Mouse (Mus musculus) cerebellum, adult 8-10 months (tissue): Measurements from ENCODE around the gene Sv2b.
A peak's percentile ranks its signal among the peaks of the same experiment; 100 is the strongest.
"Not testable (repeated sequence)": the region's sequence is repeated elsewhere in the genome, so short reads cannot be mapped to it uniquely, and the experiment has no call there.

Experiments
- DNase-seq: peaks from one replicate; pipeline ENCODE4 v3.0.0; 2022

The Sv2b gene

DNA sequence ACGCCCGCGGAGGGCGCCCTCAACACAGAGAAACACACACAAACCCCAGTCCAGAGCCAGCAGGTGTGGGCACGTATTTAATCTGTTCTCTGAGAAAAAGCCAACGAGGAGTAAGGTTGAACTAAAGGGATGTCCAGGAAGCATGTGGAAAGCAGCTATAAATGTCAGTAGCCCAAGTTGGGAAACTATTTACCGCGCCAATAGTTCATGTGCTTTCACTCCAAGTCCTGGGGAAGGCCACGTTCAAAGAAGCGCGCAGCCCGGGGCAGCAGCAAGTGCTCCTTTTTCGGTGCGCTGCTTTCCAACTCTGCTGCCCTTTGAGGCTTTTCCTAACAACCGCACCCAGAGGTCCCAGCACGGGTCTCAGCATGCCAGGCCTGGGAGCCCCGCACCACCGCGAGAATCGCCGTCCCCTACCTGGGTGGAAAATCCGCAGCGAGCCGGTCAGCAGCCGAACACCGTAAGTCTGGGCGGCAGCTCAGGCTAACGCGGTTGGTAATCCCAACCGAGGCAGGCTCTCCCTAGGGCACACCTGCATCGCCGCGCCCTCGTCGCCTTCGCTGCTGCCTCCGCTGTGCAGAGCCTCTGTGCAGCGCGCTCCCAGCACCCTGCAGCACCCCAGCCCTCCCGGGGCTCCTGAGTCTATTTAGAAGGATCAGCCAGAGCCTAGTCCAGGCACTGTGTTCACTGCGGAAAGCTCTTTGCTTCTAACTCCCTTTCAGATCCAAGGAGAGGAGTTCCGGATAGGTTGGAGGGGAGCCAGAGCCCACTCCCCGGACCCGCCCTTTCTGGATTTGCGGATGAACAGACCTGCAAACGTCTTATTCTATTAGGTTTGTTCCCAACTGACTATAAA lies at the start of gene Sv2b:
Gene Sv2b (minus strand): TSS at position 806 of the 856 bp plus-strand sequence.
- peak; percentile 63 for DNase-seq

DNA sequence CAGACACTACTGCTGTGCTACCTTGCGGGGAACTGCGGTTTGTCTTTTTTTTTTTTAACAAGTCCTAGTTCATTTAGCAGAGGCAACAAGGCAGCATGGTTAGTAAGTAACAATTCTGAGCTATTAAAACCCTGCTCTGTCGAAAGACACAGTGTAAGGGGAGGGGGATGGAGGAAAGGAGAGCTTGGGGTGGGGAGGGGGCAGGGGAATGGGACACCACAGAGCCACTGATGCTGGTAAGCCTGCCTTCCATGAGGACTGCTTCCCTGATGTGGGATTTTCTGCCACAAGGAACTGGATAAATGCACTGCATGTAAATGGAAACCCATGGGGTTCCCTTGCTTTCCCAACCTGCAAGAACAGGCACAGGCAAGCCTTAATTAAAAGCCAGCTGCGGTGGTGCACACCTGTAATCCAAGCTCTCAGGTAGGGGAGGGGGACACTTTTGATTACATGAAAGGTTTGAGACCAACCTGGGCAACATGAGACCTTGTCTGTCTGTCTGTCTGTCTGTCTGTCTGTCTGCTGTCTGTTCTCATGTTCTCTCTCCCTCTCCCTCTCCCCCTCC lies 49.3 kb upstream of the Sv2b start:
- no peak for DNase-seq

DNA sequence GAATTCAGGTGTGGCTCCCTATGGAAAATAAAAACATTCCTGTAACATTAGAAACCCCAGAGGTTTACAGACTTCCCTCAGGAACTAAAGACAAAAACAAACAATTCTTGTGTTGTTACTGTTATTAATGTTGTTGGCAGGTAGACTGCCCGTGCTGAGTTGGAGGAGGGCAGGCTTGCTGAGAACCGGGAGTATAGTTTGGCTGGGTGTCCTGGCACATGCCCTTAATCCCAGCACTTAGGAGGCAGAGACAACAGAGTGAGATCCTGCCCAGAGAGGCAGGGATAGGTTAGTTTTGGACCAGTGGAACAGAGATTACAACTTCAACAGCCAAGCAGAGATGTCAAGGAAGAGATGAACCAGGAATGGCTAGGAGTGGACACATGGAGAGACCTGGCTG lies 46.5 kb upstream of the Sv2b start:
- peak; percentile 40 for DNase-seq

DNA sequence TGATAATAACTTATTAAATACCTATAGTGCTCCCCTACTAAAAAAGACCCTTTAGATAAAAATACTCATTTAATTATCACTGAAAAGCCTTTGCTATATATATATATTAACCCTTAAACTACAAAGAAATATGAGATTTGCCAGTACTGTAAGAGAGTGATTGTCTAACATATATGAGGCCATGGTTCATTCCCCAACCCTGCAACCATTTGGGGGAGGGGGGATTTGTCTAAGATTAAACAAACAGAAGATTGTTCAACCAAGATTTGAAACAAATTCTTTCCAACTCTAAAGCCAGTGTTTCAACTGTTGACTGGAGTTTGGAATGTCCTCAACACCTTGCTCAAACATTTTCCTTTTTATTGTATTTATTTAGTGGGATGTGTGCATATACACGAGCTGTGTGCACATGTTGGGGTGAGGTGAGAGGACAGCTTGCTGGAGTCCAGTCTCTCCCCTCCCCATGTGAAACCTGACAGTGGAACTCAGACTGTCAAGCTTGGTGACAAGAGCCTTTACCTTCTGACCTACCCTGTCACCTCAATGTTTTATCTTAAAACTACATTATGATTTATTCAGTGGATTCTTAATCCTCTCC lies 43.8 kb upstream of the Sv2b start:
- DNase-seq, result no peak

DNA sequence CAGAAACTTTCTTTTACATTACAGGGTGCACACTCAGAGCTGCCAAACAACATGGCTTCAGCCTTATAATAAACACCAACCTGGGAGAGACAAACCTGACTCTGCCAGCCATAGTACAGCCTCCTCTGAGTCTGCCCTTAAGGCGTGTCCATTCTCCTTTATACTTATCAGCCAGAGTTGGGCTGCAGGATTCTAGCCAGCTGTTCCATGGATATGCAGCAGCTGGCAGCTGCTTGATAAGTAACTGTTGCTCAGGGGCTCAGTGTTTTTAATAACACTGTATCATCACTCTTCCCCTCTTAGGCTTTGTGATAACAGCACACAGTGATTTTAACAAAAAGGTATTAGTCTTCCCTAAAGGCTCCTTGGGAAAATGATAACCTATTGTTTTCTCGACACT lies 41.1 kb upstream of the Sv2b start:
- no peak for DNase-seq

DNA sequence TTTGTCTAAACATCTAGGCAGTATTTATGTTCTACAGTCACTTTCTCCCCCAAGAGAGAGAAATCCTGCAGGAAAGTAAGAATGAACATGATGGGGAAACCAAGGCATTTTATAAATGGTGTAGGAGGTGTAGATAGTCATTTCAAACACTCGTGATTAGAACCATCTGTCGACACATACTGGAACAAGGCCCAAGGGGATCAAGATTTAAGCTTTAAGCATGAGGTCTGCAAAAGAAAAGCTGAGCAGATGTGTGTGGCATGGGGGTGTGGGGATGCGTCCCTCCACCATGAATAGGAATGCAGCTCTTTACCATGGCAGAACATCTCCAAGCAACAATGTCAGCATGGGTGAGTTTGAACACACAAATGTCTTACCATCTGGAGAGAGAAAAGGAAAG lies 23.2 kb upstream of the Sv2b start:
- DNase-seq, result no peak

DNA sequence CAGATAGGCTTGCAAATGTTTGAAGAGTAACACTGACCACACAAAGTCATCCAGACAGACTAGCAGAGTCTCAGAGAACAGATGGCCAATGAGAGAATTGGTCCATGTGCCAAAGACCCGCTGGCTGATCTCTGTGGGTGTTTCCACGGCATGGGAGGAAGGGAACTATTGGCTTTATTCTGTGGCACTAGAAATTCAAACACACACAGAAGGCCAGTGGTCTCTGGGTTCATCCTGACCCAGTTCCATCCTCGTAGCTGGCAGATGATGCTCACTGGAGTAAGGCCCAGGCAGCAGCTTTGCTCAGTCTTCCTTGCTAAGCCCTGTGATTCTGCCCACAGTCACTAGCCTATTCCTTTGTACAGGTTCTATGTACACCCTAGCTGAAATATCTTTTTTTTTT lies 20.7 kb upstream of the Sv2b start:
- peak; percentile 90 for DNase-seq

DNA sequence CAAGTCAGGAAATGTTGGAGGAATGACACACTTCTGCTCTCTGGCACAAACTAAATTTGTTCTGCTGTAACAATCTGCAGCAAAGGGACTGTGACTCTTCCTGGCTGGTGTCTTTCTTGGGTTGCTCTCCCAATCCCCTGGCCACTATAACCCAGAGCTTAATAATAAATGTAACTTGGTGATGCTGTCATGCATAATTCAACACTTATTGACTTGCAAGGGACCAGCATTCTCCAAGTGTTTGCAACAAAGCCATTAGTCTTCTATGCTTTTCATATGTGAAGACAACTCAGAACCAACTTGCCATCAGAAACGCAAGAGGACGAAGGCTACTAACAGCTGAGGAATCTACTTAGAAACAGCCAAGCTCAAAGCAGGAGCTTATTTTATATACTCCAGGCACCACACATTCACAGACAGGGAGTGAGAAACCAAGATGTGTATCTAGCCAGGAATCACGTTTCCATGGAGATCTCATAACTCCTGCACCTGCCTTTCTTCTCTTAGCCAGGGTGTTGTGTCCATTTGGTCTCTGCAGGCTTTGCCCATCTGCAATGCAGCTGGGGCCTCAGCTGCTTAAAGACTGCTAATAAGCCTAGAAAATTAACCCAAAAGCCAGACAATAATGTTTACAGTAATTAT lies 19.8 kb upstream of the Sv2b start:
- DNase-seq, result no peak

DNA sequence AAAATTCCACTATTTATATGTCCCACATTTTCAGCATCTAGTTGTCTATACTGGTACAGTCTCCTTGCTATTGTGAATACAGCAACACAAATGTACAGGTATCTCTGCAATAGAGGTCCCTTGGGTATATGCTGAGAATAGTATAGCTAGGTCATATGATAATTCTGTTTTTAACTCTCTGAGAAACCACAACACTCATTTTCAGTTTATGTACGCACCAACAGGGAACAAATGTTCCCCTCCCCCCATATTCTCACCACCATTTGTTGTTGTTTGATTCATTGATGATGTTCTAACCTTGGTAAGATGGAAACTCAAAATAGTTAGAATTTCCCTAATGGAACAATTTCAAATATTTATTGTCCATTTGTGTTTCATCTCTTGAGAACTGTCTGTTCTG lies 16.2 kb upstream of the Sv2b start:
- no peak for DNase-seq

DNA sequence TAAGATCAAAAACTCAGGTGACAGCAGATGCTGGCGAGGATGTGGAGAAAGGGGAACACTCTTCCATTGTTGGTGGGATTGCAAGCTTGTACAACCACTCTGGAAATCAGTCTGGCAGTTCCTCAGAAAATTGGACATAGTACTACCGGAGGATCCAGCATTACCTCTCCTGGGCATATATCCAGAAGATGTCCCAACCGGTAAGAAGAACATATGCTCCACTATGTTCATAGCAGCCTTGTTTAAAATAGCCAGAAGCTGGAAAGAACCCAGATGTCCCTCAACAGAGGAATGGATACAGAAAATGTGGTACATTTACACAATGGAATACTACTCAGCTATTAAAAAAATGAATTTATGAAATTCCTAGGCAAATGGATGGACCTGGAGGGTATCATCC lies 13.7 kb upstream of the Sv2b start:
- not testable (repeated sequence) for DNase-seq

DNA sequence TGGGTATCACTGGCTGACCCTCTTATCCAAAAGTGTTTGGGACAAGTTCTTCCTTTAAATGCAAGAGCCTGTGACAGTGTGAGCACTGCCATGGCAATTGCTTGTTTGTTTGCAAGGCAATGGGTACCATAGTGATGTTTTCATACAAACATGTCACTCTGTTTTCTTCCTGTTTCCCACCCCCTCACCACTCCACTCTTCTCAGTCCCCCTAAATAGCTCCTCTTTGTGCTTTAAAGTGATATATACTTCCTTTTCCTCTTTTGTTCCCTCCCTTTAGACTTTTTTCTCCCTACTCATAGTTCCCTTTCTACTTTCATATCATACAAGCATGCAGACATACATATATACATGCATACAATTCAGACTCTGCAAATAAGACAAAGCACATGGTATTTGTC lies 10.9 kb upstream of the Sv2b start:
- no peak for DNase-seq

DNA sequence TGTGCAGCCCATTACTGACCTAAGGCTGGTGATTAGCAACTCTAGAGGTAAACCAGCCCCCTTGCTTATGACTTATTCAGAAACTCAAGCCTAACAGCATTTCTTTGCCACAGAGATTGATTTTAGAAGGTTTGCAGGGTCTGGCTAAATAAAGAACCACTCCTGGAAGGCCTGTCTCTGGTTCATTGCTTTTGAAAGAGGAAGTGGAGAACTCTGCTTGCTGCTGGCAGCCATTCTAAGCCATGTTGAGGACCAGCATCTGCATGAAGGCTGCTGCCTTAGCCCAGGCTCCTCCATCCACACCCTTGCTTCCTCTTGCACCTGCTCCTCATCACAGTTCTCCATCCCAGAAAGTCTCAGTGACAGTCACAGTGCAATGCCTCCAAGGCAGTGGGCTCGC lies 9.3 kb upstream of the Sv2b start:
- no peak for DNase-seq

DNA sequence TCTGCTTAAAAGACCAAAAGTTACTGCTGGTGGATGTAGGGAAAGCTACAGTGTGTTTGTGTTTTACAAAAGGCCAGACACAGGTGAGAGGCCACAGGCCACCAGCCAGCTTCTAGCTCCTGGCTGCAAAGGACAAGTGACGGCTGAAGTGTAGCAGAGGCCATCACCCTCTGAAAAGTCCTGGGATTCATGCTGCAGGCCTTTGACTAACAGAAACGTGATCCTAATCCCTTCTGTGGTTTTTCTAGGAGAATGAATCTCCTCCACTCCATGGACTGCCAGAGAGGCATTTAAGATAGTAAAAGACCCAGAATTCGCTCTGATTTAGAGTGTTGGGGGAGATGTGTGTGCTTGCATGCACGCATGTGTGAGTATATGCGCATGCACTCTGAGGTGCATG lies 5.8 kb upstream of the Sv2b start:
- no peak for DNase-seq

DNA sequence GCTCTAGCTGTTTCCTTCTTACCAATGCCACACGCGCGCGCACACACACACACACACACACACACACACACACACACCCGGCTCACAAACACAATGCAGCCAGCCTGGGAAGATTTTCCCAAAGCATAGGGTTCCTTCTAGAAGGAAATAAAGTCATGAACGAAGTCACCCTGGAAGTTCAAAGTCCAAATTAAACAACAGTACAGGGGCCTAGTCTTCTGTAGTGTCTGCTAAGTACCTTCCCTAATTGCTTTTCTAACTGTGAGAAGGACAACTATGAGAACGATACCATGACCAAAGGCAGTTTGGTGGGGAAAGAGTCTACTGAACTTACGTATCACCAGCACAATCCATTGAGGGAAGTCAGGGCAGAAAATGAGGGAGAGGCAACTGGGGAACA lies 508 bp upstream of the Sv2b start:
- DNase-seq, result no peak

DNA sequence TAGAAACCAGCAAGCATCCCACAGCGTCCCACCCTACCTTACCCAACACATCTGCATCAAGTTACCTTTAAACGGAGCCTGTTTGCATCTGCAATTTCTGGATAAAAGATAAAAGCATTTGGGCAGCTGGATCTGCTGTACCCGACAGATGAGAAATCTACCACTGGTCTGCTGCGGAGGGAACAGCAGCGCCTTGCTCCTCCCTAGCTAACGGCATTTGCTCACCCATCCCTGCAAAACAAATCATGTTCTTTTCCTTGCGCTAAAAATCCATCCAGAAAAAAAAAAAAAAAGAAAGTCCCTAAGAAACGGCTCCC lies 964 bp downstream of the Sv2b start:
- DNase-seq, result no peak

DNA sequence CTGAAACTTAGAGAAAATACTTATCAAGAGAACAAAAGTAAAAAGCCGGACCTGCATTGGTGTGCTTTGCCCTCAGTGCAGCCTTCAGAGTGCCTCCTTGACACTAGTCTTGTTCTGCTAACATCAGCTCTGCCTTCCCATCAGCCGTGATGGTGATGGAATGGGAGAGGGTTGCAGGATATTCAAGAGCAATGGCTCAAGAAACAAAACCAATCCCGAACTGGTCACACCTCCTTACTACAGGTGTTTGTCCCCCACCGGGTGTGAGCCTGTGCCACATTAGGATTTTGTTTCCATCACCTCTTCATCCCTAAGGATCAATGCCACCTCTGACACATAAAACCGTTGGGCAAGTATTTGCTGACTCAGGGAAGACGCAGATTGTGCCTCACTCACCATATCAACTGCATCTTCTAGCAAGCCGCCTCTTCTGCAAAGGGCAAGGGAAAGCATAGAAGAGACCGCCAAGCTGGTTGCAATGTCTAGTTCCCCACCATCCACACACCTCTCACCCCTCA lies 1.4 kb downstream of the Sv2b start:
- DNase-seq, result no peak

DNA sequence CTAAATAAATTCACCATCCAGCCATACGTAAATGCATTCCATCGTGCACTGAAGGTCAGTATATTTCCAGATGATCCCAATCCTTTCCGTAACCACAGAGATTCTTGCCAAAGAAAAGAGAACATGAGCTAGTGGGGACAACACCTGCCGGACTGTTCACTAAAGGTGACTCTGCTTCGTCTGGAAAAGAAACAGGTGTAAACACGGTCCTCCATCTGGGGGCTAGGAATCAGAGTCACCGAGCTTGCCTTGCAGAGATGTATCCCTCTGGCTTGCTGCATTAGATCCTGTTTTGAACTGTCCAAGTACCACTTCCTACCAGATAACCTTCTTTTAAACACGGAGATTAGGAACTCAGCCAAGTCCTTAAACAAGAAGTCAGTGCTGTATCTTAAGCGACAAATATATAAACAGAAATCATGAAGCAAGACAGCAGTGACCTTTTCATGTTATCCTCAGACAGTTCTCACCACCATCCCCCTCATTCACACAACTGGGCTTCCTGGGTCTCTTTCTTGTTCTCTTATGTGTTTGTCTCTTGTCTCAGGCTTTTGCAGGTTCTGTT lies 3.1 kb downstream of the Sv2b start:
- DNase-seq, result no peak

DNA sequence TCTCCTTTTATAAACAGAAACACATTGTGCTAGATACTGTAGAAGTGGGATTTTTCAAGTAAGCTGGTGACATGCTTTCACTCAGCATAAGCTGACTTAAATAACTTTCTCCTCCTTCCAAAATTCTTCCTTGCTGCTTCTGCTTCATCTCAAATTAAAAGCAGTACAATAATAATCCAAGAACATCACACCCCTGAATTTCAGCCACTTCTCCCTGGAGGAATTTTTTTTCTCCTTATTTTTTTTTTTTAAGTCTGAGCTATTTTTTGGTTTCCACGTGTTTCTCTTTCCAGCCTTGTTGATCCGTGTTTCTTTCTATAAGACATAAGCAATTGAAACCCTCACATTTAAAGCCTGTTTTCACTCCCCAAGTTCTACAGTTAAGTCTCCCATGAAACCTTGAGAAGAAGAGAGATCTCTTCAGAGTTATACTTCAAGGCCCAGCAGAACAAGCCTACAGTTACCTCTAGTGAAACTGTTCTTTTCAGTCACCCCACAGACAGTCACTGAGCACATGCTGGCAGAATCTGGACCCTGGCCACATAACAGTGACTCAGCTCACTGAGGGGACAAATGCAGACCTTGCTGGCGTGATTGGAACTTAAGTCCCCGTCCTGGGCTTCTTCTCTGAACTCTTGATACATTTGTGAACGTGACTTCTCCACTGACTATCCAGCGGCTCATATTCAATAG lies 6.4 kb downstream of the Sv2b start:
- DNase-seq, result peak; percentile 67

DNA sequence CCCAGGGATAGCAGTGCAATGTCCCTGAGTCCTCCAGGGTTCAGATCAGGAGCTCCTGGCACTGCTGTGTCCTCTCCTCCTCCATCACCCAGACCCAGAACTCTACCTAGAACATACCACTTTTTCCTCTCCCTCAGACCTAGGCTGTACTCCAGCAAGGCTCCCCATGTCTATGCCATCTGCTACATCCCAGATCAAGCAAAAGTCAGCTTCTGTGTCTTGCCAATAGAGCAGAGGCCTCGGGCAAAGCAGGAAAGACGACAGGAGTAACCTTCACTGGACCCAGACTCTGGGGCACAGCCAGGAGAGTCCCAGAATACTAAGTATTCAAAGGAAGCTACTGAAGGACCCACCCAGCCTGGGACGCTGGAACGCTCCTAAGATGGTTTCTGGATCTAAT lies 9.8 kb downstream of the Sv2b start:
- DNase-seq, result peak; percentile 80

DNA sequence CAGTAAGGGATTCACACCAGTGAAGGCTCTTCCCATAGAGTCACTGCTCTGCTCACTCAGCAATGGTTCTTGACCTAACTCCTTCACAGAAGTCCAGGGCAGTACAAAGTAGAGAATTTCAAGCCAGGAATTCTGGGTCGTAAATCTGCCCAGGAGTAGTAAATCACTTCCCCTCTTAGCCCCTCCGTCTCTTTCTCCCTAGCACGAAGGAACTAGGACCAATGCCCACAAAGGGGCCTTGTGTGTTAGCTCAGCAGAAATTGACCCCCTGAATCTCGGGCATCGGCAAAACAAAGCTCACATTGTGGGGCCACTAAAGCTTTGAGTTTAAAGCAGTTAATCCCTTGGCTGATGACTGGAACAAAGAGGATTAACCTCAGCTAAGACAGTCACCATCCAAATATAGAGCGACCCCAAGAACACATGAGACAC lies 12.4 kb downstream of the Sv2b start:
- no peak for DNase-seq

DNA sequence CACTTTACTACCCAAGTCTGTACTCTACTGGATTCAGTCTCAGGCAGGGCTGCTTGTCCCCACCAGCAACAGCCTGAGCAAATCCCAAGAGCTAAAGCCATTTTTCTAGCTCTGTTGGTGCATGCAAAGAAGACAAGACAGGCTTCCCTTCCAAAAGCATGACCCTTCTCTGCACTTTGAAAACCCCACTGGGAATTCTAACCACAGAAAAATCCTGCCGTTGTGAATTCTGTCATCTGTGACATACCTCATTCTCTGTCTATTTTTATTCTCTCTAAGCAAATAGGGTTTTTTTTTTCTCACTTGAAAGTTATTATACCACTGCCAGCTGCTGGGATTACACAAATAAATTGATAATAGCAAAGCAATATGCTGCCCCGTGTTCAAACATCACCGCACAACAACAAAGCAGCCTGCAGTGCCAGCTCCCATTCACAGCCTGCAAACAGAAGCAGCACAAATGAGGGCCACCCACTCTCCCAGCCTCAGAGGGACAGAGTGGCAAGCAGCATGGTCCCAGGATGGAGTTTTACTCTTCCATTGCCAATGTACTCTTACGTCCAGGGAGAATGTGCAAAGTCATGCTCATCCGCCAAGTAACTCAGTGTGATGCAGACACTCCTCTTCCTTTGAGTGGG lies 13.7 kb downstream of the Sv2b start:
- DNase-seq, result no peak

DNA sequence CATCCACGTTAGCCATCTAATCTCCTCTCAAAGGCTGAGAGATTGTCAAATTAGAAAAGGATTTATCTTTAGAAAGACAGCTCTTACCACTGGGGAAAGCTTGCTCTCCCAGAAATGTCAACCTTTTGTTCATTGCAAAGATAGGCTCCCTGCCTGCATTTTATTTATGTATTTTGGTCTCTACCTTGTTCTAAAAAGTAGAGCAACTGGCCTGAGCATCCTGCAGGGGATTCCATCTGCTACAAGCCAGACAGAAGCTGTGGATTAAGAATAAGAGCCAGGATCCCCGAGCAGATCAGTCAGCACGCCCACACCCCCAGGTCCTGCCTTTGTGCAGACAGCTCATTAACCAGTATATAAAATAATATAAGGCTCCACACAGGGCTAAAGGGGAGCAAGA lies 16.8 kb downstream of the Sv2b start:
- DNase-seq, result peak; percentile 76
